In genomic region chr6:54681746-54682428, GRCm38 (mm10) we compare ENCODE assay signal across 7 mouse cellular contexts. TPM values are rescaled to one million over a fixed set of nuclear protein-coding genes. Genes with fewer than 3 reads are reported as not detected.
DNase-seq lines count a peak whose midpoint lies in the region; ATAC-seq and TF ChIP-seq lines count a peak whose summit lies in the region.

No protein-coding gene starts in this region.

- peak overlapping the region; percentile 93 for H3K27ac ChIP-seq in bone marrow, adult 2 months (ENCODE audit: control insufficient read depth, insufficient read depth, low read depth, low read length, poor library complexity)
- H3K27ac ChIP-seq in forebrain, embryonic 10.5 days = peak overlapping the region; percentile 84
- H3K27ac ChIP-seq in limb, embryonic 13.5 days = no peak overlapping the region
- H3K27ac ChIP-seq in olfactory bulb, adult 2 months (ENCODE audit: insufficient read depth, low read depth, low read length) = peak overlapping the region; percentile 64

- no peak for TF ChIP-seq CTCF in lung, adult 2 months (IDR thresholded peaks at IDR 0.05; ENCODE audit: insufficient read depth, low read length)
- TF ChIP-seq CTCF in bone marrow, adult 2 months (IDR thresholded peaks at IDR 0.05; ENCODE audit: control insufficient read depth, insufficient read depth, low read length) = no peak
- TF ChIP-seq CTCF in olfactory bulb, adult 2 months (IDR thresholded peaks at IDR 0.05; ENCODE audit: insufficient read depth, low read depth, low read length) = no peak

- H3K9ac ChIP-seq in limb, embryonic 13.5 days = peak overlapping the region; percentile 78

- peak; percentile 81; the same call in 1 of the 2 replicates for TF ChIP-seq POLR2A in lung, adult 2 months (IDR thresholded peaks at IDR 0.05; ENCODE audit: borderline replicate concordance, extremely low read depth, low read depth, low read length)
- peak; percentile 79; the same call in 1 of the 2 replicates for TF ChIP-seq POLR2A in bone marrow, adult 2 months (IDR thresholded peaks at IDR 0.05; ENCODE audit: borderline replicate concordance, control insufficient read depth, low read depth, low read length)
- no peak for TF ChIP-seq POLR2A in olfactory bulb, adult 2 months (IDR thresholded peaks at IDR 0.05; ENCODE audit: insufficient read depth, low read depth, low read length)

- DNase-seq in lung, adult 2 months = no peak
- no peak for DNase-seq in lung, postnatal 14 days
- no peak for DNase-seq in forebrain, embryonic 10.5 days (ENCODE audit: extremely low spot score, low spot score)
- DNase-seq in thymus, adult 18-20 months = no peak

- peaks cover 47% of the 10 kb centered on the region for H3K27me3 ChIP-seq in forebrain, embryonic 10.5 days (ENCODE audit: poor library complexity, severe bottlenecking)
- H3K27me3 ChIP-seq in limb, embryonic 13.5 days = peaks cover 30% of the 10 kb centered on the region

- no peaks in the 10 kb centered on the region for H3K9me3 ChIP-seq in forebrain, embryonic 10.5 days
- H3K9me3 ChIP-seq in limb, embryonic 13.5 days = no peaks in the 10 kb centered on the region

- no peak; the same call in none of the 2 replicates for ATAC-seq in limb, embryonic 13.5 days (ENCODE audit: low FRiP score, low read depth)

- H3K4me1 ChIP-seq in lung, adult 2 months (ENCODE audit: control insufficient read depth, insufficient read depth, low read length) = peaks cover 12% of the 10 kb centered on the region
- no peaks in the 10 kb centered on the region; the same call in 1 of the 2 replicates for H3K4me1 ChIP-seq in bone marrow, adult 2 months (ENCODE audit: control insufficient read depth, insufficient read depth, low read length)
- peaks cover 18% of the 10 kb centered on the region for H3K4me1 ChIP-seq in forebrain, embryonic 10.5 days
- peaks cover 16% of the 10 kb centered on the region for H3K4me1 ChIP-seq in limb, embryonic 13.5 days
- peaks cover 23% of the 10 kb centered on the region for H3K4me1 ChIP-seq in olfactory bulb, adult 2 months (ENCODE audit: control insufficient read depth, insufficient read depth, low read length)

- under 1% methylated on average over 59 of the region's 61 CpGs for WGBS in lung, adult 2 months
- WGBS in bone marrow, adult 2 months = under 1% methylated on average over 59 of the region's 61 CpGs
- WGBS in forebrain, embryonic 10.5 days = under 1% methylated on average over 61 of the region's 61 CpGs
- under 1% methylated on average over 61 of the region's 61 CpGs for WGBS in limb, embryonic 13.5 days
- WGBS in olfactory bulb, adult 2 months = under 1% methylated on average over 61 of the region's 61 CpGs

- H3K36me3 ChIP-seq in forebrain, embryonic 10.5 days (replicated peaks) = no peaks in the 10 kb centered on the region
- H3K36me3 ChIP-seq in limb, embryonic 13.5 days = no peaks in the 10 kb centered on the region

- H3K4me2 ChIP-seq in limb, embryonic 13.5 days (replicated peaks) = peak overlapping the region; percentile 99

- H3K4me3 ChIP-seq in lung, adult 2 months (replicated peaks; ENCODE audit: extremely low read depth, low read depth, low read length) = peak overlapping the region; percentile 91
- H3K4me3 ChIP-seq in bone marrow, adult 2 months (replicated peaks; ENCODE audit: control insufficient read depth, low read depth, low read length) = peak overlapping the region; percentile 100
- H3K4me3 ChIP-seq in forebrain, embryonic 10.5 days = peak overlapping the region; percentile 93
- peak overlapping the region; percentile 80 for H3K4me3 ChIP-seq in limb, embryonic 13.5 days
- peak overlapping the region; percentile 98 for H3K4me3 ChIP-seq in olfactory bulb, adult 2 months (ENCODE audit: insufficient read depth, low read depth, low read length)

RNA-seq across cellular contexts. Expression of gene Mturn, which starts 0.5 kb away (rescaled TPM):
- 9.3 and 9.5 TPM in 2 replicates for polyA plus RNA-seq in lung, adult 2 months (2012; rRNA removed)
- polyA plus RNA-seq in bone marrow, adult 2 months (2011; ENCODE audit: insufficient read depth, insufficient read length, low replicate concordance, missing spikeins) = 4.4 and 4.6 TPM in 2 replicates
- 7.9 and 10.0 TPM in 2 replicates for polyA plus RNA-seq in forebrain, embryonic 10.5 days (2016; fragmentation: Nextera tagmentation; extraction: Ambion mirVana)
- 12.0 and 12.2 TPM in 2 replicates for polyA plus RNA-seq in limb, embryonic 13.5 days (2015; fragmentation: Nextera tagmentation; extraction: Ambion mirVana)
- polyA plus RNA-seq in olfactory bulb, adult 2 months (2012; ENCODE audit: insufficient read depth, insufficient read length, low replicate concordance, missing spikeins) = not detected in 2 replicates
